Mouse (Mus musculus): ENCODE results near the gene Lancl2. TPM values are rescaled to one million over a fixed set of nuclear protein-coding genes. Genes with fewer than 3 reads are reported as not detected.

Gene Lancl2
- 93.2 and 98.8 TPM in 2 replicates for polyA plus RNA-seq (2014; fragmentation: Nextera tagmentation; extraction: Ambion mirVana)

- DNase-seq (ENCODE audit: low spot score), result peak; percentile 70
- under 1% methylated on average over 10 of the region's 10 CpGs for WGBS
These were observed at the start of gene Lancl2 for GRCm38 (mm10) chr6:57702376-57702742. Lancl2 (plus strand) TSS chr6:57702540.

DNA sequence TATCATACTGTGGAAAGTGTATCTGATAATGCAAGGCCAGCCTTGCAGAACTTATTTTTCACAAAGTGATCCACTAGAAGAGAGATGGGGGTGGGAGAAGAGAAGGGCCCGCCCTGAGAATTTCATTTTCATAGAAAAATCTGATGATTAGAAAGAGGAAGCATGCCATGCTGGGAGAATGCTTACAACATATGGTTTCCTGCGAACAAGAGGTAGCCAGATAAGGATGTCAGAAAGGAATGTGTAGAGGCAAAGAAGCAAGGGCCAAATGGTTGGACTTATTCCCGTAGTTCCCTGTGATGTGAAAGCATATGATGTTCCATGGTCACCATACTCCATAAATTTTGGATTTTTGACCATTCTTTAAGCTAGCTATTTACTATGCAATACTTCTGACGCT, 41.0 kb upstream of the Lancl2 start:
- Histone ChIP-seq H3K27me3 (ENCODE audit: control insufficient read depth, insufficient read depth, low read length) (no peaks in the 10 kb centered on the region), H3K9ac (no peak overlapping the region), H3K36me3 (replicated peaks; ENCODE audit: control insufficient read depth, insufficient read depth) (no peaks in the 10 kb centered on the region), H3K9me3 (ENCODE audit: control insufficient read depth, low read length) (no peaks in the 10 kb centered on the region), H3K4me3 (replicated peaks; ENCODE audit: low read length) (no peak overlapping the region), H3K27ac (no peak overlapping the region), H3K4me2 (replicated peaks) (no peak overlapping the region), H3K4me1 (replicated peaks; ENCODE audit: control insufficient read depth, insufficient read depth, low read length) (no peaks in the 10 kb centered on the region)
- 88% methylated on average over 4 of the region's 4 CpGs for WGBS
- no peak for ATAC-seq (ENCODE audit: low FRiP score)
- DNase-seq (ENCODE audit: low spot score), result no peak

More at GRCm38 (mm10) chr6:57702376-57702742, at the start of gene Lancl2:
- Histone ChIP-seq H3K27ac (peak within 1 kb of the TSS; percentile 99), H3K4me1 (replicated peaks; ENCODE audit: control insufficient read depth, insufficient read depth, low read length) (peaks cover 27% of the 10 kb centered on the region), H3K36me3 (replicated peaks; ENCODE audit: control insufficient read depth, insufficient read depth) (no peaks in the 10 kb centered on the region), H3K9me3 (ENCODE audit: control insufficient read depth, low read length) (no peaks in the 10 kb centered on the region), H3K4me3 (replicated peaks; ENCODE audit: low read length) (peak within 1 kb of the TSS; percentile 65), H3K4me2 (replicated peaks) (peak within 1 kb of the TSS; percentile 72), H3K9ac (peak within 1 kb of the TSS; percentile 98), H3K27me3 (ENCODE audit: control insufficient read depth, insufficient read depth, low read length) (no peaks in the 10 kb centered on the region)
- peak; percentile 23 for ATAC-seq (ENCODE audit: low FRiP score)

DNA sequence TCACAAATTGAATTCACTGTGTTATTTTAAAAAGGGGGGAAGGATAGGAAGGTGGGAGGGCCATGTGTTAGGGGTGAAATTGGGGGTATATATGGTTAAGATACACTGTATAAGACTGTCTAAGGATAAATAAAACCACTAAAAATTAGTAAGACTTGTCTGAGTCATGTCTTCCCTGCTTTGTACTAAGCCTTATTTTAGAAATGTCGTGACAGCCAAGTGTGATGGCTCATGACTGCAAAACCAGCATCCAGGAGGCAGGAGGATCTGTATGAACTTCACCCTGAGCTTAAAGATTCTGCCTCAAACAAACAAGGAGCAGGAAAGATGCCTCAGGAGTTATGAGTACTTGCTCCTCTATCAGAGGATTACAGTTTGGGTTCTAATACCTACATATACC, 18.2 kb upstream of the Lancl2 start:
- Histone ChIP-seq H3K27ac (no peak overlapping the region), H3K9ac (no peak overlapping the region), H3K9me3 (ENCODE audit: control insufficient read depth, low read length) (0 out of 2 replicates have a peak, but pooled peaks cover 7% of the 10 kb centered on the region), H3K4me2 (replicated peaks) (no peak overlapping the region), H3K4me1 (replicated peaks; ENCODE audit: control insufficient read depth, insufficient read depth, low read length) (no peaks in the 10 kb centered on the region), H3K36me3 (replicated peaks; ENCODE audit: control insufficient read depth, insufficient read depth) (no peaks in the 10 kb centered on the region), H3K4me3 (replicated peaks; ENCODE audit: low read length) (no peak overlapping the region), H3K27me3 (ENCODE audit: control insufficient read depth, insufficient read depth, low read length) (no peaks in the 10 kb centered on the region)
- DNase-seq (ENCODE audit: low spot score) (no peak), ATAC-seq (ENCODE audit: low FRiP score) (no peak)
- WGBS, result 87% methylated on average over 1 of the region's 1 CpGs

- WGBS, result under 1% methylated on average over 52 of the region's 52 CpGs
- ATAC-seq (ENCODE audit: low FRiP score), result peak; percentile 97
These were observed 10.7 kb upstream of the Lancl2 start, which contains the start of gene Pyurf for GRCm38 (mm10) chr6:57691467-57692261. Pyurf (minus strand) TSS chr6:57692078.

DNA sequence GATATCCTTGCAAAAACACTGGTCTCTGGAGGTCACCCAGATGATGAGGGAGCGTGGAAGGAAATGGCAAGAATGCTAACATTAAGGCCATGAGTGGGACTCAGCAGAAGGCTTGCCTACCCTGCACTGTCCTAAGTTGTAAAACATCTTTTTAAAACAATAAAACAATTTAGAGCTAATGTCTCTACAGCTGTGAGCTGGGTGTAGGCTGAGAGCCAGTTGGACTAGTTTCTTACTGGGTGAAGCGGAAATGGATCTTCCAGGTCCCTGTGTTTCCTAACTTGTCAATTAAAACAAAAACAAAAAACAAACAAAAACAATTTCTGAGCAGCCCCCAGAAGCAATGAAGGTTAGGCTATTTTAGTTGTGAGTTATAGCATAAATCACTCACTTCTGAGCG, 9.2 kb upstream of the Lancl2 start:
- Histone ChIP-seq H3K4me3 (replicated peaks; ENCODE audit: low read length) (no peak overlapping the region), H3K27me3 (ENCODE audit: control insufficient read depth, insufficient read depth, low read length) (no peaks in the 10 kb centered on the region), H3K4me1 (replicated peaks; ENCODE audit: control insufficient read depth, insufficient read depth, low read length) (peaks cover 12% of the 10 kb centered on the region), H3K9ac (no peak overlapping the region), H3K4me2 (replicated peaks) (no peak overlapping the region), H3K36me3 (replicated peaks; ENCODE audit: control insufficient read depth, insufficient read depth) (no peaks in the 10 kb centered on the region), H3K9me3 (ENCODE audit: control insufficient read depth, low read length) (no peaks in the 10 kb centered on the region), H3K27ac (no peak overlapping the region)
- ATAC-seq (ENCODE audit: low FRiP score) (no peak), DNase-seq (ENCODE audit: low spot score) (no peak)
- 94% methylated on average over 3 of the region's 3 CpGs for WGBS

More at GRCm38 (mm10) chr6:57691467-57692261, 10.7 kb upstream of the Lancl2 start, which contains the start of gene Pyurf:
- H3K27me3 ChIP-seq (ENCODE audit: control insufficient read depth, insufficient read depth, low read length), result no peaks in the 10 kb centered on the region
- peak within 1 kb of the TSS; percentile 91 for H3K9ac ChIP-seq
- H3K4me3 ChIP-seq (replicated peaks; ENCODE audit: low read length), result peak within 1 kb of the TSS; percentile 90
- H3K27ac ChIP-seq, result peak within 1 kb of the TSS; percentile 92
- H3K9me3 ChIP-seq (ENCODE audit: control insufficient read depth, low read length), result no peaks in the 10 kb centered on the region
- H3K4me2 ChIP-seq (replicated peaks), result peak within 1 kb of the TSS; percentile 77
- no peaks in the 10 kb centered on the region for H3K36me3 ChIP-seq (replicated peaks; ENCODE audit: control insufficient read depth, insufficient read depth)
- H3K4me1 ChIP-seq (replicated peaks; ENCODE audit: control insufficient read depth, insufficient read depth, low read length), result peaks cover 12% of the 10 kb centered on the region
- peak; percentile 87 for DNase-seq (ENCODE audit: low spot score)

DNA sequence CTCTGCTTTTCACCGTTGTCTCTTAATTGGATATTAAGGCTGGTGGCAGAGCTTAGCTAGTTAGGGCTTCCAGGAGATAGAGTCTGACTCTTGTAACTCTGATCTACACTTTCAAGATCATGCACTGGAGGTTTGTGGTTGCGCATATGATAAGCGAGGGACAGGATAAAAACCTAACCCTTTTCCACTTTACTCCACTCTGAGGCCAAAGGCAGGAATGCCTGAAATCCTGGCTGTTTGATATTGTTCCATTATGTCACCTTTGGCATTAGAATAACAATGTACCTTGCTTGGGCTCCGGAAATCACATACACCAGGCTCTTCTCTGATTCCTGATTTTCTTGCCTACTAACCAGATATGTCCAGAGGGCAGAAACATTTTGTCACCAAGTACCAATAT, 654 bp upstream of the Lancl2 start:
- WGBS, result 40% methylated on average over 4 of the region's 4 CpGs

GRCm38 (mm10) chr6:57702743-57703499, 581 bp downstream of the Lancl2 start:
- peak overlapping the region; percentile 98 for H3K9ac ChIP-seq
- H3K4me3 ChIP-seq (replicated peaks; ENCODE audit: low read length), result peak overlapping the region; percentile 65
- peak overlapping the region; percentile 72 for H3K4me2 ChIP-seq (replicated peaks)
- H3K27ac ChIP-seq, result peak overlapping the region; percentile 99
- H3K4me1 ChIP-seq (replicated peaks; ENCODE audit: control insufficient read depth, insufficient read depth, low read length), result peaks cover 27% of the 10 kb centered on the region
- H3K27me3 ChIP-seq (ENCODE audit: control insufficient read depth, insufficient read depth, low read length), result no peaks in the 10 kb centered on the region
- under 1% methylated on average over 59 of the region's 59 CpGs for WGBS
- no peaks in the 10 kb centered on the region for H3K9me3 ChIP-seq (ENCODE audit: control insufficient read depth, low read length)
- no peaks in the 10 kb centered on the region for H3K36me3 ChIP-seq (replicated peaks; ENCODE audit: control insufficient read depth, insufficient read depth)
- peak; percentile 96 for DNase-seq (ENCODE audit: low spot score)
- peak; percentile 99 for ATAC-seq (ENCODE audit: low FRiP score)

More for the DNA sequence above, 654 bp upstream of the Lancl2 start:
- Histone ChIP-seq H3K9me3 (ENCODE audit: control insufficient read depth, low read length) (no peaks in the 10 kb centered on the region), H3K4me2 (replicated peaks) (peak overlapping the region; percentile 72), H3K36me3 (replicated peaks; ENCODE audit: control insufficient read depth, insufficient read depth) (no peaks in the 10 kb centered on the region), H3K4me1 (replicated peaks; ENCODE audit: control insufficient read depth, insufficient read depth, low read length) (peaks cover 27% of the 10 kb centered on the region), H3K27ac (peak overlapping the region; percentile 99), H3K9ac (peak overlapping the region; percentile 98), H3K4me3 (replicated peaks; ENCODE audit: low read length) (peak overlapping the region; percentile 65), H3K27me3 (ENCODE audit: control insufficient read depth, insufficient read depth, low read length) (no peaks in the 10 kb centered on the region)
- DNase-seq (ENCODE audit: low spot score), result peak; percentile 45
- ATAC-seq (ENCODE audit: low FRiP score), result no peak

GRCm38 (mm10) chr6:57703703-57704102, 1.4 kb downstream of the Lancl2 start:
- Histone ChIP-seq H3K4me3 (replicated peaks; ENCODE audit: low read length) (peak overlapping the region; percentile 65), H3K4me2 (replicated peaks) (peak overlapping the region; percentile 72), H3K27me3 (ENCODE audit: control insufficient read depth, insufficient read depth, low read length) (no peaks in the 10 kb centered on the region), H3K27ac (peak overlapping the region; percentile 99), H3K36me3 (replicated peaks; ENCODE audit: control insufficient read depth, insufficient read depth) (no peaks in the 10 kb centered on the region), H3K9ac (peak overlapping the region; percentile 98), H3K4me1 (replicated peaks; ENCODE audit: control insufficient read depth, insufficient read depth, low read length) (peaks cover 27% of the 10 kb centered on the region), H3K9me3 (ENCODE audit: control insufficient read depth, low read length) (no peaks in the 10 kb centered on the region)
- no peak for DNase-seq (ENCODE audit: low spot score)
- ATAC-seq (ENCODE audit: low FRiP score), result peak; percentile 22; the same call in 1 of the 2 replicates
- 11% methylated on average over 2 of the region's 2 CpGs for WGBS

GRCm38 (mm10) chr6:57706721-57707120, 4.4 kb downstream of the Lancl2 start:
- ATAC-seq (ENCODE audit: low FRiP score), result no peak
- no peak overlapping the region for H3K9ac ChIP-seq
- H3K27ac ChIP-seq, result no peak overlapping the region
- 89% methylated on average over 1 of the region's 1 CpGs for WGBS
- H3K4me3 ChIP-seq (replicated peaks; ENCODE audit: low read length), result no peak overlapping the region
- H3K9me3 ChIP-seq (ENCODE audit: control insufficient read depth, low read length), result no peaks in the 10 kb centered on the region
- DNase-seq (ENCODE audit: low spot score), result no peak
- no peak overlapping the region for H3K4me2 ChIP-seq (replicated peaks)
- no peaks in the 10 kb centered on the region for H3K36me3 ChIP-seq (replicated peaks; ENCODE audit: control insufficient read depth, insufficient read depth)
- H3K4me1 ChIP-seq (replicated peaks; ENCODE audit: control insufficient read depth, insufficient read depth, low read length), result peaks cover 16% of the 10 kb centered on the region
- no peaks in the 10 kb centered on the region for H3K27me3 ChIP-seq (ENCODE audit: control insufficient read depth, insufficient read depth, low read length)

Measured in hindbrain, embryonic 14.5 days (tissue).